Mouse (Mus musculus): ENCODE data around the gene Nedd9.

DNA sequence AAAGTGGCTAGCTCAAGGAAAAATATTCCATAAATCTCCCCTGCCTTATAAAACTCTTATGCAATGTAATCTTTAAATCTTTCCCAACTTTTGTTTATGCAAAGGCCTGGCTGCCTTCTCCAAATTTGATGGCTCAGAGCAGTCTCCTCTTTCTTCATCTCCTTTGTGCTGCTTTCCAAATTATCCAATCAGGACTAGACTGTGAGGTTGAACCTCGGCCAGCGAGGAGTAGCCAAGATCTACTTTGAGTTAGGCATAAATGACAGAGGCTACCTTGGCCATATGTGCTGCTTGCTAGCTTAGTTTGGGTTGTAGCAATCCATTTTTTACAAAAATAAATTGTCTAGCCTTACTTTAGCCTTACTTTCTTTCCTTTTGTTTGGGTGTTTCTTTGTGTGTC lies 95.0 kb downstream of the Nedd9 start:
- TF ChIP-seq ZNF384 (IDR thresholded peaks at IDR 0.05; ENCODE audit: low read depth, low read length), result no peak
- no peak for TF ChIP-seq ZC3H11A (IDR thresholded peaks at IDR 0.05; ENCODE audit: borderline replicate concordance, low read depth, low read length)

Measured in ES-E14 (cell line).